Mouse (Mus musculus) cerebral cortex, adult 2 months (tissue): ENCODE data around the gene Sag.

Experiments used
- WGBS: fragments of 180-500 bp; shearing (Covaris S2); methylation state at CpG from one replicate; pipeline ENCODE4 v1.1.7; 2018; 5-methylcytosine and 5-hydroxymethylcytosine counted together

Sag gene

GRCm38 (mm10) chr1:87803576-87803975 is at the start of gene Sag:
Gene Sag, plus strand, starts transcription at chr1:87803680.
- WGBS = 86% methylated on average over 6 of the region's 6 CpGs

- under 1% methylated on average over 79 of the region's 79 CpGs for WGBS
Observed at GRCm38 (mm10) chr1:87755641-87756470, 47.6 kb upstream of the Sag start, which contains the start of gene Atg16l1. Gene Atg16l1, plus strand, starts transcription at chr1:87755870.

- 91% methylated on average over 3 of the region's 3 CpGs for WGBS
Observed at GRCm38 (mm10) chr1:87763821-87764220, 39.7 kb upstream of the Sag start.

- WGBS = 85% methylated on average over 2 of the region's 2 CpGs
Observed at GRCm38 (mm10) chr1:87765741-87766140, 37.7 kb upstream of the Sag start.

GRCm38 (mm10) chr1:87766233-87766632 is 37.2 kb upstream of the Sag start:
- WGBS = 87% methylated on average over 3 of the region's 3 CpGs

GRCm38 (mm10) chr1:87769263-87769662 is 34.2 kb upstream of the Sag start:
- 100% methylated on average over 2 of the region's 2 CpGs for WGBS

- whole genome bisulfite sequencing = 97% methylated on average over 3 of the region's 3 CpGs
Observed at GRCm38 (mm10) chr1:87770486-87770885, 33.0 kb upstream of the Sag start.

GRCm38 (mm10) chr1:87771724-87772123 is 31.8 kb upstream of the Sag start:
- 96% methylated on average over 3 of the region's 3 CpGs for WGBS

GRCm38 (mm10) chr1:87773336-87773735 is 30.1 kb upstream of the Sag start:
- WGBS = 64% methylated on average over 2 of the region's 2 CpGs

- 94% methylated on average over 7 of the region's 7 CpGs for WGBS
Observed at GRCm38 (mm10) chr1:87774845-87775244, 28.6 kb upstream of the Sag start.

GRCm38 (mm10) chr1:87779204-87779785 is 24.2 kb upstream of the Sag start:
- 71% methylated on average over 5 of the region's 5 CpGs for WGBS

GRCm38 (mm10) chr1:87785703-87786102 is 17.8 kb upstream of the Sag start:
- 66% methylated on average over 8 of the region's 8 CpGs for WGBS

GRCm38 (mm10) chr1:87786251-87786650 is 17.2 kb upstream of the Sag start:
- 19% methylated on average over 7 of the region's 7 CpGs for WGBS

GRCm38 (mm10) chr1:87789665-87790064 is 13.8 kb upstream of the Sag start:
- WGBS = 84% methylated on average over 8 of the region's 8 CpGs

GRCm38 (mm10) chr1:87792438-87793137 is 10.9 kb upstream of the Sag start:
- 27% methylated on average over 4 of the region's 4 CpGs for WGBS

- WGBS = 53% methylated on average over 6 of the region's 6 CpGs
Observed at GRCm38 (mm10) chr1:87793138-87793449, 10.4 kb upstream of the Sag start.

GRCm38 (mm10) chr1:87797702-87798101 is 5.8 kb upstream of the Sag start:
- WGBS = 93% methylated on average over 1 of the region's 1 CpGs

GRCm38 (mm10) chr1:87798306-87798705 is 5.2 kb upstream of the Sag start:
- WGBS = 38% methylated on average over 2 of the region's 2 CpGs

- WGBS = 97% methylated on average over 1 of the region's 1 CpGs
Observed at GRCm38 (mm10) chr1:87807751-87808150, 4.3 kb downstream of the Sag start.

- 44% methylated on average over 7 of the region's 7 CpGs for whole genome bisulfite sequencing
Observed at GRCm38 (mm10) chr1:87811391-87811790, 7.9 kb downstream of the Sag start.

- WGBS = 59% methylated on average over 10 of the region's 10 CpGs
Observed at GRCm38 (mm10) chr1:87812061-87812460, 8.6 kb downstream of the Sag start.

- WGBS = 35% methylated on average over 6 of the region's 6 CpGs
Observed at GRCm38 (mm10) chr1:87813155-87813554, 9.7 kb downstream of the Sag start.

GRCm38 (mm10) chr1:87813681-87814080 is 10.2 kb downstream of the Sag start:
- 20% methylated on average over 7 of the region's 7 CpGs for WGBS
